Comparison of ENCODE assay signal across 15 mouse cellular contexts in genomic region chr17:67866026-67866425, GRCm38 (mm10).
DNase-seq lines count a peak whose midpoint lies in the region; ATAC-seq and TF ChIP-seq lines count a peak whose summit lies in the region.
"Had no signal": no experiment of that assay in that cellular context is flagged by ENCODE, and none has a peak within 500 bp of the region (broad histone marks: within the 10 kb centered on the region; RNA-seq: fewer than 3 reads in every experiment).

No protein-coding gene starts in this region.

- no peak overlapping the region for H3K4me2 ChIP-seq in limb, embryonic 14.5 days (replicated peaks; ENCODE audit: low read depth, low read length, severe bottlenecking)
- H3K4me2 ChIP-seq: liver, embryonic 15.5 days; midbrain, embryonic 15.5 days had no signal

- peak; percentile 20 for DNase-seq in gastrocnemius, postnatal 14 days
- no peak for DNase-seq in gastrocnemius, postnatal 10 days
- DNase-seq in urinary bladder, postnatal 14 days (ENCODE audit: low spot score), result peak; percentile 24
- DNase-seq in urinary bladder, postnatal 25 days (ENCODE audit: low spot score), result no peak
- peak; percentile 65 for DNase-seq in limb, embryonic 14.5 days (ENCODE audit: low spot score)
- no peak for DNase-seq in B cell, adult 2 months
- no peak for DNase-seq in testis, postnatal 14 days (ENCODE audit: low spot score)
- no peak for DNase-seq in layer of hippocampus, adult 8-10 months (ENCODE audit: low spot score in 2 of 2)
- DNase-seq: adrenal gland, postnatal 14 days; cerebellum, adult 2 months; kidney, postnatal 10 days; thymus, postnatal 4 days had no signal

- H3K36me3 ChIP-seq in limb, embryonic 14.5 days (ENCODE audit: control insufficient read depth, insufficient read depth, low read length), result peaks cover 47% of the 10 kb centered on the region
- H3K36me3 ChIP-seq: liver, embryonic 15.5 days; midbrain, embryonic 15.5 days had no signal

- no peak for TF ChIP-seq POLR2A in limb, embryonic 14.5 days (IDR thresholded peaks at IDR 0.05; ENCODE audit: borderline replicate concordance, extremely low read depth, insufficient read depth, insufficient read length)

- H3K9me3 ChIP-seq in limb, embryonic 14.5 days (ENCODE audit: control insufficient read depth, low read length), result no peaks in the 10 kb centered on the region
- H3K9me3 ChIP-seq: liver, embryonic 15.5 days; midbrain, embryonic 15.5 days had no signal

- peak overlapping the region; percentile 87 for H3K27ac ChIP-seq in limb, embryonic 14.5 days (replicated peaks; ENCODE audit: low read depth, low read length)
- H3K27ac ChIP-seq: liver, embryonic 15.5 days; midbrain, embryonic 15.5 days had no signal

- no peak for ATAC-seq in limb, embryonic 14.5 days (ENCODE audit: low FRiP score, low read depth)
- ATAC-seq: midbrain, embryonic 15.5 days; Patski had no signal

- WGBS in limb, embryonic 14.5 days, result 27% methylated on average over 9 of the region's 9 CpGs

- peaks cover 31% of the 10 kb centered on the region for H3K4me1 ChIP-seq in limb, embryonic 14.5 days (ENCODE audit: control insufficient read depth, insufficient read depth, low read length)
- H3K4me1 ChIP-seq: liver, embryonic 15.5 days; midbrain, embryonic 15.5 days had no signal

- no peak overlapping the region for H3K9ac ChIP-seq in limb, embryonic 14.5 days (ENCODE audit: low read depth, low read length, severe bottlenecking)
- H3K9ac ChIP-seq: liver, embryonic 15.5 days; midbrain, embryonic 15.5 days had no signal

- intact Hi-C loops in gastrocnemius, postnatal 14 days (cut with DNase I; ENCODE audit: low total_unique reads), result no loop called here

- H3K27me3 ChIP-seq in limb, embryonic 14.5 days (ENCODE audit: control insufficient read depth, insufficient read depth, low read length), result no peaks in the 10 kb centered on the region
- H3K27me3 ChIP-seq: liver, embryonic 15.5 days; midbrain, embryonic 15.5 days; Patski had no signal

- no peak overlapping the region for H3K4me3 ChIP-seq in limb, embryonic 14.5 days (replicated peaks; ENCODE audit: low read length)
- H3K4me3 ChIP-seq: liver, embryonic 15.5 days; midbrain, embryonic 15.5 days had no signal

Comparison
In these comparisons a context has a peak if more than half of its experiments do, and no peak if none do; other contexts are left out.
1. DNase-seq: peak in gastrocnemius, postnatal 14 days (single experiment), urinary bladder, postnatal 14 days (single experiment) and limb, embryonic 14.5 days (single experiment); none in gastrocnemius, postnatal 10 days (single experiment), urinary bladder, postnatal 25 days (single experiment), B cell, adult 2 months (0 of 2), testis, postnatal 14 days (single experiment) and layer of hippocampus, adult 8-10 months (0 of 2).